Mouse (Mus musculus): ENCODE results near the gene Gm10058. TPM values are rescaled to one million over a fixed set of nuclear protein-coding genes. Genes with fewer than 3 reads are reported as not detected.

Gene Gm10058
- polyA plus RNA-seq (2014; fragmentation: Illumina TruSeq; extraction: RNeasy Lipid Tissue Mini Kit (QIAGEN cat#74804); ENCODE audit: low read depth, low replicate concordance) = not detected

DNA sequence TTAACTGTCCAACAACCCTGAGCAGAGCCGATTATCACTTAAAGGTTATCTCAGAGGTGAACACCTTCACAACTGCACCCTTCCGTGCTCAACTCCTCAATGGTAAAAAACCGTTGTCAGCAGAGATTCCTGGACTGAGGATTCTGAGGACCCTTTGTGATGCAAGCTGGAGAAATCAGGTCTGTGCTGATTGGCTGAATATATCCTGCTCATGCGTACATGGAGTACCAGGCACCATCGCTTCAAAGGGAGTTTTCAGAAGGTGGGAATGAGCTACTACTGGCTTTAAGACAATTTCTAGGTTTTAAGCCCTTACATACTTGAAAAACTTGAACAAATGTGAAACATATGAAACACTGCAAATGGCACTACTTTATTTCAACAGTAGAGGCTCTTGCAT is at the start of gene Gm10058:
Gene Gm10058, minus strand, starts transcription at position 101 of the 400 bp plus-strand sequence.

